Mouse (Mus musculus) myocyte (in vitro differentiated cells): ENCODE data around the gene Map4k5. TPM values are rescaled to one million over a fixed set of nuclear protein-coding genes. Genes with fewer than 3 reads are reported as not detected.

Source experiments
- H3K27me3 ChIP-seq: one replicate; pipeline ENCODE4 v1.6.1; 2011; ENCODE audit not compliant: control insufficient read depth, insufficient read depth, insufficient read length
- H3K36me3 ChIP-seq: one replicate; pipeline ENCODE4 v1.6.1; 2011; ENCODE audit not compliant: control insufficient read depth, insufficient read depth
- H3K4me2 ChIP-seq: one replicate; pipeline ENCODE4 v1.6.1; 2011; ENCODE audit warnings: low read depth, control low read depth
- H3K4me3 ChIP-seq: one replicate; pipeline ENCODE4 v1.5.1; 2011; ENCODE audit warnings: mild to moderate bottlenecking, control low read depth, moderate library complexity
- H3K79me2 ChIP-seq: one replicate; pipeline ENCODE4 v1.6.1; 2011; ENCODE audit not compliant: control insufficient read depth, insufficient read depth
- H3ac ChIP-seq: one replicate; pipeline ENCODE4 v1.6.1; 2011; ENCODE audit not compliant: control insufficient read depth, insufficient read length
- CEBPB ChIP-seq: IDR thresholded peaks from 2 replicates; pipeline ENCODE4 v1.6.1; 2011; ENCODE audit warnings: mild to moderate bottlenecking, moderate library complexity; ENCODE audit not compliant: poor library complexity, insufficient read depth, severe bottlenecking
- E2F4 ChIP-seq: IDR thresholded peaks from one replicate; pipeline ENCODE4 v1.6.1; 2011; ENCODE audit warnings: mild to moderate bottlenecking, control low read depth, moderate library complexity; ENCODE audit not compliant: insufficient read depth
- MAX ChIP-seq: IDR thresholded peaks from one replicate; pipeline ENCODE4 v1.6.1; 2011; ENCODE audit warnings: low read depth, mild to moderate bottlenecking, control low read depth
- MYOD1 ChIP-seq, 3 experiments: IDR thresholded peaks; one replicate each; pipeline ENCODE4 v1.6.1; 2011; ENCODE audit warnings: control low read depth in 2 of 3, low read depth in 2 of 3, mild to moderate bottlenecking in 2 of 3, moderate library complexity in 1 of 3; ENCODE audit not compliant: insufficient read length in 2 of 3, control insufficient read depth in 1 of 3
- MYOG ChIP-seq, 3 experiments: IDR thresholded peaks; one replicate each; pipeline ENCODE4 v1.6.1; 2011; ENCODE audit warnings: control low read depth in 2 of 3, low read depth in 2 of 3, mild to moderate bottlenecking in 2 of 3; ENCODE audit not compliant: insufficient read length in 2 of 3, control insufficient read depth in 1 of 3, insufficient read depth in 1 of 3
- POLR2A ChIP-seq: IDR thresholded peaks from one replicate; pipeline ENCODE4 v1.6.1; 2011; ENCODE audit warnings: low read depth, mild to moderate bottlenecking, control low read depth, moderate library complexity; ENCODE audit not compliant: insufficient read length
- POLR2AphosphoS2 ChIP-seq: IDR thresholded peaks from one replicate; pipeline ENCODE4 v1.6.1; 2011; ENCODE audit warnings: low read depth, control low read depth; ENCODE audit not compliant: insufficient read length
- REST ChIP-seq: IDR thresholded peaks from one replicate; pipeline ENCODE4 v1.6.1; 2011; ENCODE audit warnings: mild to moderate bottlenecking, control low read depth, moderate library complexity; ENCODE audit not compliant: insufficient read depth, insufficient read length
- SRF ChIP-seq: IDR thresholded peaks from one replicate; pipeline ENCODE4 v1.6.1; 2011; ENCODE audit warnings: low read depth; ENCODE audit not compliant: control insufficient read depth, insufficient read length
- TCF12 ChIP-seq: IDR thresholded peaks from one replicate; pipeline ENCODE4 v1.6.1; 2011; ENCODE audit warnings: mild to moderate bottlenecking, control low read depth; ENCODE audit not compliant: poor library complexity, insufficient read depth, severe bottlenecking
- TCF3 ChIP-seq: IDR thresholded peaks from one replicate; pipeline ENCODE4 v1.6.1; 2011; ENCODE audit warnings: low read depth, control low read depth; ENCODE audit not compliant: insufficient read length
- USF1 ChIP-seq: IDR thresholded peaks from one replicate; pipeline ENCODE4 v1.6.1; 2011; ENCODE audit warnings: low read depth, mild to moderate bottlenecking, control low read depth, moderate library complexity
- polyA plus RNA-seq: library from polyadenylated mRNA; unstranded; fragments of >200 nt; fragmentation: generic; extraction: Trizol; gene quantifications from one replicate; pipeline ENCODE4 v1.2.1, GENCODE M21; 2012; ENCODE audit warnings: missing spikeins

The Map4k5 gene
- polyA plus RNA-seq, 1 experiment, result 6.1 TPM

DNA sequence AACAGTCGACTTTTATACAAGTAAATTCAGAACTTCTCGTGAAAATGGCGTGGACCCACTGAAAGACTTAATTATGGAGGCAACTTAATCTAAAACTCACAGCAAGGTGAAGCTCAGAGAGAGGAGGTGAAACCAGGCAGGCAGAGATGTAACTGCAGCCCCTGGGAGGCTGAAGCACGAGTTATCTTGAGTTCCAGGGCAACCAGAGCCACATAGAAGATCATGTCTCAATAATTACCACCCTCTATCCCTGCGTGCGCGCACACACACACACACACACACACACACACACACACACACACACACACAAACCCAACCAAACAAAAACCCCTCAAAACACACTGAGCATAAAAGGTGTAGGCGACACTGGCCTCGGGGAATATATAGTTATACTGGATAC, 46.5 kb downstream of the Map4k5 start:
- Histone ChIP-seq H3ac (no peak overlapping the region), H3K27me3 (no peaks in the 10 kb centered on the region), H3K4me2 (no peak overlapping the region), H3K4me3 (no peak overlapping the region), H3K36me3 (peaks cover 38% of the 10 kb centered on the region), H3K79me2 (no peaks in the 10 kb centered on the region)
- TF ChIP-seq MYOG (IDR thresholded peaks at IDR 0.05; ENCODE audit: control insufficient read depth in 1 of 3, insufficient read depth in 1 of 3, insufficient read length in 2 of 3, low read depth in 2 of 3) (no peak), USF1 (no peak), TCF3 (no peak), E2F4 (no peak), POLR2A (no peak), CEBPB (no peak), MAX (no peak)

DNA sequence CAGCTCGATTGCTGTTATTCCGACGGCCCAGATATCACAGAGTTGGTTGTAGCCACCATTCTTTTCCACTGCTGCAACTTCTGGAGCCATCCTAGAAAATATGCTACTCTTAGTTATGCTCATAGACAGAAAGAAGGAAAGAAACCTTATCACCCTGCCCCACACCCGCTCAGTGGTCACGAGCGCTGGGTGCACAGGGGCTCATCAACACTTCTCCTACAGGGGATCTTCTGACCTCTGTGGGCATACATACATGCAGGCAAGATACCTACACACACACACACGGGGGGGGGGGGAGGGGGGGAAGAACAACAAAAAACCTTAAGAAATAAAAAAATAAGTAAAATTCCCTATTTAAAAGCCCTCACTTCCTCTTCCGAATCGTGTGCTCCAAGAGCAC, 47.3 kb downstream of the Map4k5 start:
- H3K4me3 ChIP-seq, result no peak overlapping the region
- H3ac ChIP-seq, result no peak overlapping the region
- TF ChIP-seq MAX (no peak), POLR2A (no peak), MYOD1 (IDR thresholded peaks at IDR 0.05; ENCODE audit: control insufficient read depth in 1 of 3, insufficient read length in 2 of 3, low read depth in 2 of 3) (no peak), TCF12 (no peak), E2F4 (no peak), REST (no peak), CEBPB (no peak), POLR2AphosphoS2 (no peak), USF1 (no peak), MYOG (IDR thresholded peaks at IDR 0.05; ENCODE audit: control insufficient read depth in 1 of 3, insufficient read depth in 1 of 3, insufficient read length in 2 of 3, low read depth in 2 of 3) (no peak)
- H3K27me3 ChIP-seq, result no peaks in the 10 kb centered on the region
- peaks cover 38% of the 10 kb centered on the region for H3K36me3 ChIP-seq
- no peaks in the 10 kb centered on the region for H3K79me2 ChIP-seq
- H3K4me2 ChIP-seq, result no peak overlapping the region

GRCm38 (mm10) chr12:69843531-69844445, 49.2 kb downstream of the Map4k5 start:
- TF ChIP-seq SRF, result no peak
- no peak for TF ChIP-seq MYOD1 (IDR thresholded peaks at IDR 0.05; ENCODE audit: control insufficient read depth in 1 of 3, insufficient read length in 2 of 3, low read depth in 2 of 3)
- TF ChIP-seq TCF12, result no peak
- TF ChIP-seq REST, result no peak
- TF ChIP-seq CEBPB, result no peak
- no peak for TF ChIP-seq MYOG (IDR thresholded peaks at IDR 0.05; ENCODE audit: control insufficient read depth in 1 of 3, insufficient read depth in 1 of 3, insufficient read length in 2 of 3, low read depth in 2 of 3)
- TF ChIP-seq TCF3, result no peak
- no peak for TF ChIP-seq USF1
- no peak for TF ChIP-seq POLR2AphosphoS2
- TF ChIP-seq MAX, result no peak
- no peak for TF ChIP-seq POLR2A
- TF ChIP-seq E2F4, result no peak
- no peak overlapping the region for H3ac ChIP-seq
- no peak overlapping the region for H3K4me2 ChIP-seq
- H3K4me3 ChIP-seq, result no peak overlapping the region
- H3K27me3 ChIP-seq, result no peaks in the 10 kb centered on the region
- H3K79me2 ChIP-seq, result no peaks in the 10 kb centered on the region
- peaks cover 32% of the 10 kb centered on the region for H3K36me3 ChIP-seq

GRCm38 (mm10) chr12:69838376-69838775, 54.6 kb downstream of the Map4k5 start:
- no peaks in the 10 kb centered on the region for H3K27me3 ChIP-seq
- peaks cover 17% of the 10 kb centered on the region for H3K36me3 ChIP-seq
- H3K4me3 ChIP-seq, result no peak overlapping the region
- no peaks in the 10 kb centered on the region for H3K79me2 ChIP-seq
- no peak overlapping the region for H3K4me2 ChIP-seq
- H3ac ChIP-seq, result no peak overlapping the region
- TF ChIP-seq POLR2AphosphoS2 (no peak), E2F4 (no peak), REST (no peak), MYOG (IDR thresholded peaks at IDR 0.05; ENCODE audit: control insufficient read depth in 1 of 3, insufficient read depth in 1 of 3, insufficient read length in 2 of 3, low read depth in 2 of 3) (no peak), TCF12 (no peak), TCF3 (no peak), POLR2A (no peak), CEBPB (no peak), SRF (no peak), MAX (no peak), USF1 (no peak), MYOD1 (IDR thresholded peaks at IDR 0.05; ENCODE audit: control insufficient read depth in 1 of 3, insufficient read length in 2 of 3, low read depth in 2 of 3) (no peak)
